Mouse (Mus musculus): ENCODE measurements around the gene Acot1.
"Not testable (repeated sequence)": the region's sequence is repeated elsewhere in the genome, so short reads cannot be mapped to it uniquely, and the experiment has no call there.

The Acot1 gene

DNA sequence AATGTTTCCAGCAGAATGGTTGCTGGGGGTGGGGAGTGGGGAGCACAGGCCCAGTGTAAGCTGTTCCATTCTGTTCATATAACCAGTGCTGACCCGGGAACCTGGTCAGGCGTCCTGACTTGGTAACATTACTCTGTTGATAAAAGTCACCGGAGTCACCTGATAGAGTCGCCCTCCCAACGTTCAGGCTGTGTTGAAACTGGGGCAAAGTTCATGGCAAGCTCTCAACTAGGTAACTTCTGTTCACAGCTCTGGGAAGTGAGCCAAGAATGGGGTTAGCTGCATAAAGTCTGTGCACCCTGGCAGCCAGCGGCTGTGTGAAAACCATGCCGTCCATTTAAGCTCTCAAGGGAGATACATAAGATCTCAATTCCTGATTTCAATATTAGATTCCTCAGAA, 11.2 kb downstream of the Acot1 start:
- DNase-seq (ENCODE audit: low spot score in 2 of 2): not testable (repeated sequence)

DNA sequence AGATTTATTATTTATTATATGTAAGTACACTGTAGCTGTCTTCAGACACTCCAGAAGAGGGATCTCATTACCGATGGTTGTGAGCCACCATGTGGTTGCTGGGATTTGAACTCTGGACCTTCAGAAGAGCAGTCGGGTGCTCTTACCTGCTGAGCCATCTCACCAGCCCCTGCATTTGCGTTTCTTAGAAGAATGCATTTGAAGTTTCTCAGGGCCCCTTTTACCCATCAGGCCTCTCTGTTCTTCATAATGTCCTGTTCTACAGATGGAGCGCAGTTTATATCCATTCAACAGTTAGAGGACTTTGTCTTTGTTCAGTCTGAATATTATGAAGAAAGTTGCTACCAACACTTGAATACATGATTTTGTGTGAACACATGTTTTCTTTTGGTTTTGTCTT, 13.0 kb downstream of the Acot1 start:
- DNase-seq (ENCODE audit: low spot score in 2 of 2): not testable (repeated sequence)

DNA sequence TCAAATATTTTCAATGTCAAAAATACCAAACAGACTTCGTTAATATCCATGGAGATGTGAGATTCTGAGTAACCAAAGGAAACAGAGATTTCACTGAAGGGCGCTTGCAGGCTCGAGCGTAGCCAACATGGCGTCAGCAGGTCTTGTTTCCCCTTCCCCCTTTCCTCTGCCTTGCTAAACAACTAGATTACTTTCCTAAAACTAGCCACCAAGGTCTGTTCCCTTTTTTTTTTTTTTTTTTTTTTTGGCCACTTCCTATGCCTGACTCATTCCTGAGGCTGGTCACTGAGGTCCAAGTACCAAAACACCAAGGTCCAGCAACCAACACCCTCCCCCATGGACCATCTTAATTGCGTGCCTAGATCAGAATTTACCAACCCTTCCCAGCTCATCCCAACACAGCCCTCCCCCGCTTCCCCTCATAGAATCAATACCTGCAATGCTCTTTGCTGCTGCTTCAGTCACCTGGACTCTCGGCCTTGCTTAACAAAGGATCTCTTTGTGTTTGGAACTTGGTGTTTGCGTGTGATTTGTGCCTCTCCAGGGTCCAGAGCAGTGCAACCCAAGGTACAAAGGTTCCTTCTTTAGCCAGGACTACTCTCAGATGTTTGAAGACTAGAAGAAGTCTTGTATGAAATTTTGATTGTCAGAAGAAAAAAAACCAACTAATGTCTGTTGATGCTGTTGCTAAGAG, 13.9 kb downstream of the Acot1 start:
- no peak for DNase-seq (ENCODE audit: low spot score in 2 of 2)

DNA sequence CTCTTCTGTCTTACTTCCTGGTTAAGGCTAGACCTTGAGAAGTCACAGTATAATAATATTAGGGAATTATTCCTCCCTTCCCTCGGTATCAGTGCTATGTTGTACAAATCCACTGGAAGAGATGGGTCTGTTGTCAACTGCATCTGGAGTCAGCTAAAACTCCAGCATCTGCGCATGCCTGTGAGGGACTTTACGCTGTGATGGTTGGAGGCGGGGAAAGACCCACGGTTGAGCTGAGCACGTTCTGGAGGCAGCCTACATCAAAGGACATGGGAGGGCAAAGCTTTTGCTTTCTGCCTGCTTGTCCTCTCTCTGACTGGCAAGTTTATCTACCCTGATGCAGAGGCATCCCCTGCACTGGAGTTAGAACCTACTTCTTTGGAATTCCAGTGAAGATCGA, 16.6 kb downstream of the Acot1 start:
- DNase-seq (ENCODE audit: low spot score in 2 of 2): no peak

DNA sequence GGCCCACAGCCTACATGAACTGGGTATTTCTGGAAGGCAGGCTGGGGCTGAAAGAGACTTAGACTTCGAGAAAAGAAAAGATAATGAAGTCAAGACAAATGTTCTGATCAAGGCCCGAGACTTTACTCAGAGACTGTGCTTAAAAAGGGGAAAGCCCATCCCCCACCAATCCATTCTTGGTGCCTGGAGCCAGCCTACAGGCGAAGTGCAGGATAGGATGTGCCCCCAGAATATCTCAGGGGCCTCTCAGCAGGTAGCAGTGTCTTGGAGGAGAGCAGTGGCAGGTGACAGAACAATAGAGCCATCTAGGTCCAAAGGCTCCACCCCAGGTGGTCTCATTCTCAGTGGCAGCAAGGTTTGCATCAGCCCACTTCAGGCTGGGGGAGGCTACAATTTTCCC, 19.0 kb downstream of the Acot1 start:
- DNase-seq (ENCODE audit: low spot score in 2 of 2): not testable (repeated sequence)

DNA sequence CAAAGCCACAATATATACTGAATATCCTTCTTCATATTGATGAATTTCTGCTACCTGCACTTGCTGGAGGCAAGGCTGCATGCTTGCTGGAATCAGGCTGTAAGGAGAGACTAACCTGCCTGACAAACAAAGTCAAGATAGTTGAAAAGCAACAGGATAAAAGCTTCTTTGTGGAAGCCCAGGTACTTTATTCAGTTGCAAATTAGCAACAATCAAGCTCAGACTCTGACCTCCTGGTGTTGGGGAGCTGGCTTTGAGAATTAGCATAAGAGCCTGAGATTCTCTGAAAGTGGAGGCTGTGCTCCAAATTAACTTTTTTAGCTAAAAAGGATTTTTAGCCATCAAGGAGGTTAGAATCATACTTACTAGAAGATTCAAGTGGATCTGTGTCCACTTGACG, 19.8 kb downstream of the Acot1 start:
- DNase-seq (ENCODE audit: low spot score in 2 of 2): not testable (repeated sequence)

DNA sequence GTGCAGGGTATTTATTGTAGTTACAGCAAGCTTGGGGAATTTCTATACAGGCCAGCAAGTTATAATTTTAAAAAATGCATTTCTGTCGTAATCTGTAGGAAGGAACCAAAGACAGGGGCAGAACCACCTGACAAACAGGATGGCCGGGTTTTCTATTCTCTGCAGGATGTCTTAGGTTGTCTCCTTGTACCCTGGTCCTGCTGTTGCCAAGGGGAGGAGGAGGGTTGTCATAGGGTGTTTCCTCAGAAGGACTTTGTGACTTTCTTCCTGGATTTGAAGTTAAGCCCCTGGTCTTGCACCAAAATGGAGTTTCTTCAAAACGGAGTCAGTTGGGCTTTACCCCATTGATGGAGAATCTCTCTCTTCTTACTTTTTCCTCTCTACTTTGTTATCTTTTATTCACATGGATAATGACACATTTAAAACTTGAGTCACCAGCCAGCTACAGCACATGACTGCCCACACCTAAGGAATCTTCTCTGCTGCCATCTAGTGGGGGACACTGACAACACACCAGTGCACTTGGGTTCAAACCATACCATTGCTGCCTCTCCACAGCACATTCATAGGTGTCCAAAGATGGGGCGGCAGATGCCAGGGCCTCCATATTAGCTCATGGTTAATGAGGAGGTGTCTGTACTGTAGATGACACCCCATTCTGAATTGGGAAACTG, 21.5 kb downstream of the Acot1 start:
- peak; percentile 77 to 84 for DNase-seq (ENCODE audit: low spot score in 2 of 2)

DNA sequence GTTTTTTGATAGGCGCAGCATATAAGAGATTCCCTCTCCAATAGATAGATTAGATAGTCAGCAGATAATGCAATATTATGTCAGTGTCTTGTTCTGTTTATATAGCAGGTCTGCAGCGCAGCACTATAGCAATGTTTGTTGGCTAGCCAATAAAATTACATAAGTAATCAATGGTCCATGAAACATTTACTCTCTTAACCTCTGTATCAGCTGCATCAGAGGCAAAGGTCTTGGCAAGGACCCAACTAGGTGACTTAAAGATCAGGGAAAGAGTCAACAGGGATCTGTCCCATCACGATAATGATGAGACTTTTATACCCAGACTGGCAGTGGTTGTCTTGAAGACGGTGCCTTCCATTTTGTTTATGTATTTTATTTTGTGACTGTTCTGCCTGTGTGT, 23.6 kb downstream of the Acot1 start:
- DNase-seq (ENCODE audit: low spot score in 2 of 2): no peak

DNA sequence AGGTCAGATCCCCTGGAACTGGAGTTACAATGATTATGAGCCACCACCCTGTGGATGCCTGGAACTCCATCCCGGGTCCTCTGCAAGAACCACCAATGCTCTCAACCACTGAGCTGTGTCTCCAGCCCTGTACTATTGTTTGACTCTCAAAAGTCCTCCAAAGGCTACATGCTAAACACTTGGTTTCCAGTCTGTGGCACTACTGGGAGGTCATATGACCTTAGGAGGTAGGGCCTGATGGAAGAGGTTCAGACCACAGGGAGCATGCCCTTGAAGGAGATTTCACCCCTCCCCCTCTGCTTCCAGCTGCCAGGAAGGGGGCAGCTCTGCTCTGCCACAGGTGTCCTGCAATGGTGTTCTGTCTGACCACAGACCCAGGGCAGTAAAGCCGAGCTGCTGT, 24.0 kb downstream of the Acot1 start:
- not testable (repeated sequence) for DNase-seq (ENCODE audit: low spot score in 2 of 2)

DNA sequence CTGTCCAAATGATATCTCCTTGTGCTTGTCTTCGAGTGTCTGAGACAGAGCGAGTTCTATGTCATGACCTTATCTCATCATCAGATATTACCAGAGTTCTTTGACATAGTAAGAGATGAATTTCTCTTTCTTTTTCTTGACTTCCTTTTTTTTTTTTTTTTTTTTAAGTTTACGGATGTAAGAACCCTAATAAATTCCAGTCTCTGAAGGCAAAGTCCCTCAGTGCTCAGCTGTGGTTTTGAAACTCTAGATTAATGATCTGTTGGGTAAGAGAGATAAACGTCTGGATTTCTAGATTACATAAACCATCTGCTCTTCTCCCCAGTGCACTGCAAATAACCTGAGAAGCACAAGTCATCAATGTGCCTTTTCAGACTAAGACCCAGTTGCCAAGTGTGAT, 24.8 kb downstream of the Acot1 start:
- no peak for DNase-seq (ENCODE audit: low spot score in 2 of 2)

DNA sequence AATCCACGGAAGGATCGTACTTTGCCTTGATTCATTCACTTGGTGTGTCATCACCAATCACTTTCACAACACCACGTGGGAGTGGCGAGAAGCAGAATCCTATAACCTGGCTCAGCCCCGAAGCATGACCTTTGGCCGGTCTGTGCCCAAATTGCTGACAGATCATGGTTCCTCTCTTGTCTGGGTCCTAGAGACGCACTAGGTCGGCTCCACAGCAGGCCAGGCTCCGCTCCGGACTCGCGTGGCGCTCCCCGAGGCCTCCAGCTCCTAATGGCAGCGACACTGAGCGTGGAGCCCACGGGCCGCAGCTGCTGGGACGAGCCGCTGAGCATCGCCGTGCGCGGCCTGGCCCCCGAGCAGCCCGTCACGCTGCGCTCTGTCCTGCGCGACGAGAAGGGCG, 29.0 kb downstream of the Acot1 start, which contains the start of gene Acot4:
Gene Acot4 (plus strand): TSS at position 139 of the 400 bp plus-strand sequence.
- DNase-seq (ENCODE audit: low spot score in 2 of 2): peak in 1 of 2 experiments; percentile 30

DNA sequence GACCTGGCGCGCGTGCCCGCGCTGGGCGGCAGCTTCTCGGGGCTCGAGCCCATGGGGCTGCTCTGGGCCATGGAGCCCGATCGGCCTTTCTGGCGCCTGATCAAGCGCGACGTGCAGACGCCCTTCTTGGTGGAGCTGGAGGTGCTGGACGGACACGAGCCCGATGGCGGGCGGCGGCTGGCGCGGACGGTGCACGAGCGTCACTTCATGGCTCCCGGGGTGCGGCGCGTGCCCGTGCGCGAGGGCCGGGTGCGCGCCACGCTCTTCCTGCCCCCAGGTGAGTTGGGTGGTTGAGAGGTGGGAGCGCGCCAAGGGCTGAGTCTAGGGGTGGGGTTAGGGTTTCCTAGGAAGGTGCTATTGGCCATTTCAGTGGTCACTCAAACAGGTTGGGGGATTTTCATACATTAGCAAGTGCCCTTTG, 29.4 kb downstream of the Acot1 start, which contains the start of gene Gm49366:
Gene Gm49366 (plus strand): TSS at position 245 of the 421 bp plus-strand sequence.
- peak; percentile 40 to 43 for DNase-seq (ENCODE audit: low spot score in 2 of 2)

DNA sequence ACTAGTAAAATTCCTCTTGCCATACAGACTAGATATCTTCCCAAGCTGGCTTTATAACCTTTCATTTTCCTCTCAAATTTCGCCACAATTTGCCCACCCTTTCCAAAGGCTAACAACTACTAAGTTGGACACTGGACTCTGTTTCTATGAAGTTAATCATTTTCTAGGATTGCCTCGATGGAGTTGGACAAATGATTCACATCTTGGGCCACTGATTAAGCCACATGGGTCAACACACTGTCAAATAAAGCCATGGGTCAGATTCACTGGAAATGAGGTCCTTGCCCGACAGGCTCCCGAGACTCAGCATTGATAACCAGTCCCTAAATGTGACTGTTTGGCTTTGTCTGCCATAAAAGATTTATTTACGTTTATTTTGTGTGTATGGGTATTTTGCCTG, 33.0 kb downstream of the Acot1 start:
- no peak for DNase-seq (ENCODE audit: low spot score in 2 of 2)

DNA sequence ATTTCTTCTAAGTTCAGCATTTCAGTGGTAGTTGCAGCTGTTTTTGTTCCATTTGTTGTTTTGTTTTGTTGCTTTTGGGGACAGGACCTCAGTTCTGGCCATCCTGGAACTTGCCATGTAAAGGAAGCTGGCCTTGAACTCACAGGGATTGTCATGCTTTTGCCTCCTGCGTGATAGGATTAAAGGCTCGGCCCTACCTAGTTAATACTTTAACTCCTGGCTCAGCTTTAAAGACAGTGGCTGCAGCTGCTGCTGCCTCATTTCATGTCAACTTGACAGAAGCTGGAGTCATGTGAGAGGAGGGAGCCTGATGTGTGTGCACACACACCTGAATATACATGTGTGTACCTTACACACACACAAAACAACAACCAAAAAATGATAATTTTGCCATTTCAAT, 34.8 kb downstream of the Acot1 start:
- no peak for DNase-seq (ENCODE audit: low spot score in 2 of 2)

DNA sequence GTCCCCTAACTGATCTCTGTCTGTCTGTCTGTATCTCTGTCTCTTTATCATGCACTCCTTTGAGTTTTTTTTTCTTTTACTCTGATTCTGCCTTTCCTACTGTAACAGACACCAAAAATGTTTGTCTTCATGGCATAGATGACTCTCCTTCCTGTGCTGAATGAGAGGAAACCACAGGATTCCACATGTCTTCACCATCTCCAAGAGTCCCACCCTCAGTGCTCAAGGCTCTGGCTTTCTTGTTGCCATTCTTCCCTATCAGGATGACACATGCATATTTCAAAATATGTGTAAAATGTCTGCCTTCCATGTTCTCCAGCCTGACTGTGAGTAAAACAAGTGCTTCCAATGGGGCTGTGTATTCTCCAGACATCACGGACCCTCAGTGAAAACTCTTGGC, 37.6 kb downstream of the Acot1 start:
- DNase-seq (ENCODE audit: low spot score in 2 of 2): no peak

DNA sequence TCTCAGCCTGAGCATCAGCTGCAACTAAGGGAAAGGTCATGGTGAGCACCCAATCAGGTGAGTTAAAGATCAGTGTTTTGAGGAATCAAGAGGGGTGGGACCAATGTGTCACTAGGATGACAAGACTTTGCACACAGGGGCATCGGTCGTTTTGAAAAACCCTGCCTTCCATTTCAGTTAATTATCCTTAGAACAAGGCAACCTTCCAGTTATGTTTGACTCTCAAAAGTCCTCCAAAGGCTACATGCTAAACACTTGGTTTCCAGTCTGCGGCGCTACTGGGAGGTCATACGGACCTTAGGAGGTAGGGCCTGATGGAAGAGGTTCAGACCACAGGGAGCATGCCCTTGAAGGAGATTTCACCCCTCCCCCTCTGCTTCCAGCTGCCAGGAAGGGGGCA, 41.5 kb downstream of the Acot1 start:
- not testable (repeated sequence) for DNase-seq (ENCODE audit: low spot score in 2 of 2)

DNA sequence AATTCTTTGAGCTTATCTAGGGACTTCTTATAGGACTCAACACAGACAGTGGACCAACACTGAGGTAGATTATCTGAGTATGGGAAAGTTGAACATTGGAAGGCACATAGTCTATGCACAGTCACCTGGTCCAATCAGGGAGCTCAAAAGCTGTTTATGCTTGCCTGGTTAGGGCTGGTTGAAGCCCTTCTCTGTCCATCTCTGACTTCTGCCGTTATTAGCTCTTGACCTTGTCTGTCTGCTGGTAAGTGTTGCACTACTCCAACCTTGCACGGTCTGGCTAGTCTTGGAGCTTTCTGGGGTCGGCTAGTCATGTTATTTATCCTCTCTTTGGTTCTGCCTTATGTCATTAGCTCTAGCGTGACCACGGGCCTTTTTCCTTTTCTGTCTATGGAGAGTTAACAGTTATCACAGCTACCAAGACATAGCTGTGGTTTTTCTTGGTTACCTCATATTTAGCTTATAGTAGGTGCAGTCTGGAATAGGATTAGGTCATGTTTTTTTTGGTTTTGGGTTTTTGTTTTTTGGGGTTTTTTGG, 42.7 kb downstream of the Acot1 start, which contains the start of gene Acot3:
Gene Acot3 (plus strand): TSS at position 208 of the 538 bp plus-strand sequence.
- no peak for DNase-seq (ENCODE audit: low spot score in 2 of 2)

DNA sequence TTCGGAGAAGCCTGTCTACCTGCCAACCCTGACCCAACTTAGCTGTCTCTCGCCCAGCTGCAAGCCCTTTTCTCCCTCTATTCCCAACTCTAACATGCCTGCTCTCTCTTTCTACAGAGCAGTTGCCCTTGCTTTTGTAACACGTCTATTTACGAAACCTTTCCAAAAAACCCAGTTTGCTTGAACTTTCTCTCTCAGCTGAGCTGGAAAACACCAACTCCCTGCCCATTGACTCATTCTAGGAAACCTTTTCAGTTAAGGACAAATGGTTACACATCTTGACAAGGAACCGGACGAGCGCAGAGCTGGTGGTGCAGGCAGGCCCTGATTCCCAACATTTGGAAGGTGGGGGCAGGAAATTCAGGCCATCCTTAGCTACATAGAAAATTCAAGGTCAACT, 43.3 kb downstream of the Acot1 start:
- no peak for DNase-seq (ENCODE audit: low spot score in 2 of 2)

DNA sequence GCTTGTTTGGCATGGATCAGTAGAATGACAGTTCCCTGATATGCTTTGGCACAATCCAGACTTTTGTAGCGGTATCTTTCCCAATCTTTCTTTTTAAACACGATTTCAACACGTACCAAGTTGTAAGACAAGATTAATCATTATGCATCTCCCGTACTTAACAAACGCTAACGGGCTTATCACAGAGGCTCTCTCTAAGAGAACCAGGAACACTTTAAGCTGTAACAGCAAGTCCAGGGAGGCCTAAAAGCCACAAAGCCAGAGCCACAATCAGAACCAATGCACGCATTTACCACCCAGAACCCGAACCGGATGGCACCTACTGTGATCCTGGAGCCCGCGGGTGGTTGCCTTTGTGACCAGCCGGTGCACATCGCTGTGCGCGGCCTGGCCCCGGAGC, 43.9 kb downstream of the Acot1 start:
- no peak for DNase-seq (ENCODE audit: low spot score in 2 of 2)

DNA sequence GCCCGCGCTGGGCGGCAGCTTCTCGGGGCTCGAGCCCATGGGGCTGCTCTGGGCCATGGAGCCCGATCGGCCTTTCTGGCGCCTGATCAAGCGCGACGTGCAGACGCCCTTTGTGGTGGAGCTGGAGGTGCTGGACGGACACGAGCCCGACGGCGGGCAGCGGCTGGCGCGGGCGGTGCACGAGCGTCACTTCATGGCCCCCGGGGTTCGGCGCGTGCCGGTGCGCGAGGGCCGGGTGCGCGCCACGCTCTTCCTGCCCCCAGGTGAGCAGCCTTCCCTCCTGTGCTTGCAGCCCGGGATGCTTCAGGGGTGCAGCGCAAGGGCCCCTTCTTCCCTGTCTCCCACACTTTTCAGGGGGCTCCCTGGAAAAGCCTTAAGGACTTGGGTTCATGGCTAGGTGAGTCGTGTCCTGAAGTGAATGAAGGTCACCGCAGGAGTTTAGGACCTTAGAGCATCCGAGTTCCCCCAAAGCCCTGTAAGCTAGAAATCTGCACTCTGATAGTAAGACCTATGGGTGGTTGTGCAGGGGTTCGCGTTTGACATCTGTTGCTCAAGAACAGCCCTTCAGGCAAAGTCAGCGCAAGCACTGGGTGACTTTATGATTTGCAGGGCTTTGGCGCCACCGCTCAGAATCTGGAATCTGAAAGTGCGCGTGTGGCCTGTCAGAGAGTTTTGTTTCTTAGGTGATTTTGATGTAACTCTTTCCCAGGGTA, 44.5 kb downstream of the Acot1 start:
- no peak for DNase-seq (ENCODE audit: low spot score in 2 of 2)

DNA sequence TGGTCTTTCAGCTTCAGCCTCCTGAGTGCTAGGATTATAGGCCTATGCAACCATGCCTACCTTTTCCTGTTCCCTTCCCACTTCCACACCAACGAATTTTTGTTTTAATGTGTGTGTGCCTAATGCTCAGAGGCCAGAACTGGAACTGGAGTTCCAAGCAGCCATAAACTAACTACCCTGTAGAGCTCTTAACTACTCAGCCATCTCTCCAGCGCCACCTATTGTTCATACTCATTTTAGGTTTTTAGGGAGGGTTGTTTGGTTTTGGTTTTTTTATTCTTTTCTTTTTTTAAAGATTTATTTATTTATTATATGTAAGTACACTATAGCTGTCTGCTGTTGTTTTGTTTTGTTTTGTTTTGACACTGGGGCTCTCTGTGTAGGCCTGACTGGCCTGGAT, 51.7 kb downstream of the Acot1 start:
- DNase-seq (ENCODE audit: low spot score in 2 of 2): no peak

DNA sequence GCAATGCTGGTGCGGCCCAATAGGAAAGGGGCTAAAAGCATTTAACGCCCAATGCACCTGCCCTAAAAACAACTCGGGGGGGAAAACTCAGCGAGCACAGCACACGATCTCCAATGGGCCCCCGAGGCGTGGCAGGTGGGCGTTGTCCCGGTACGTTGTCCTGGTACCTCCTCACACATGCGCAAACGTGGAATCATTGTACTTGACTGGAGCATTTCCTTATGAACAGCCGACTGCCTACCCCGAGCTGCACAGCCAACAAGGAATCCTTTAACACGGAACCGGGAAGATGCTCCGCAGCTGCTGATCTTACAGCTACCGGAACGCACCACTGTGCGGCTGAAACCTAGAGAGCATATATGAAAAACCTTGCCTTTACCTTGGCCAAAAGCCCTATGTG, 53.0 kb downstream of the Acot1 start:
- DNase-seq (ENCODE audit: low spot score in 2 of 2): no peak
